Mouse (Mus musculus): ENCODE data around the gene Mpi.

DNA sequence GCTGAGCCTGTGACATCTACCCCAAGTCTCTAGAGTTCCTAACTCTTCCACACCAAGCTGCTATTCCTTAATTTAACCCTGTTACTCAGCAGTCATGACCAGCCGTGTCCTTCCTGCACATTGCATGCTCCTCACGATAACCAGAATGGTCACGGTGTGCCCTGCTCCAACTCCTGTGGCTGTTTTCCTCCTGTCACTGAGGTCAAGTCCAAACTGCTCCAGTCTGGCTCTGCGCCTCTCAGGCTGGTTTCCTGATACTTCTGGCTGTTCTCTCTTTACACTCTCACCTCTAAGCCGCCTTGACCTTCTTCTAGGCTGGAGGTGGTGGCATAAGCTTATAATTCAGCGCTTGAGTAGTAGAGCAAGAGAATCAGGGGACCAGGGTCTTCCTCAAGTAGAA lies 15.9 kb upstream of the Mpi start:
- no peak for TF ChIP-seq POLR2A (IDR thresholded peaks at IDR 0.05; ENCODE audit: low read depth, low read length)
- TF ChIP-seq ZNF384 (IDR thresholded peaks at IDR 0.05; ENCODE audit: low read depth, low read length), result no peak
- no peak for TF ChIP-seq CTCF (conservative IDR thresholded peaks at IDR 0.05 in 1 of 2, IDR thresholded peaks at IDR 0.05 in 1 of 2; ENCODE audit: low read depth in 2 of 2, low read length in 2 of 2)
- no peak for TF ChIP-seq MAFK (IDR thresholded peaks at IDR 0.05; ENCODE audit: insufficient replicate concordance, low read length)
- TF ChIP-seq RAD21 (IDR thresholded peaks at IDR 0.05; ENCODE audit: low read depth, low read length), result no peak
- no peak for TF ChIP-seq GABPA (IDR thresholded peaks at IDR 0.05; ENCODE audit: insufficient replicate concordance, low read depth, low read length)
- TF ChIP-seq MEF2A (IDR thresholded peaks at IDR 0.05; ENCODE audit: borderline replicate concordance, low read depth, low read length), result no peak
- TF ChIP-seq NELFE (IDR thresholded peaks at IDR 0.05; ENCODE audit: low read depth, low read length), result no peak
- TF ChIP-seq TCF12 (IDR thresholded peaks at IDR 0.05; ENCODE audit: low read depth, low read length), result no peak
- TF ChIP-seq MYC (IDR thresholded peaks at IDR 0.05; ENCODE audit: low read depth, low read length), result no peak
- no peak for TF ChIP-seq ETS1 (conservative IDR thresholded peaks at IDR 0.05; ENCODE audit: low read depth, low read length)
- no peak for TF ChIP-seq MAX (IDR thresholded peaks at IDR 0.05; ENCODE audit: low read length)
